Mouse (Mus musculus) embryonic fibroblast, embryonic 13.5 days (primary cell): ENCODE results near the gene Smarcb1. TPM values are rescaled to one million over a fixed set of nuclear protein-coding genes. Genes with fewer than 3 reads are reported as not detected.

Source experiments
- H3K27ac ChIP-seq: 2 replicates; pipeline ENCODE4 v1.5.1; 2012; ENCODE audit warnings: low read length, control low read depth, inconsistent platforms; ENCODE audit not compliant: insufficient read depth
- H3K4me1 ChIP-seq: 2 replicates; pipeline ENCODE4 v1.6.1; 2011; ENCODE audit warnings: low read length; ENCODE audit not compliant: control insufficient read depth, insufficient read depth
- H3K4me3 ChIP-seq: 2 replicates; pipeline ENCODE4 v1.5.1; 2011; ENCODE audit warnings: mild to moderate bottlenecking, control low read depth, low read length; ENCODE audit not compliant: insufficient read depth
- CTCF ChIP-seq: IDR thresholded peaks from 2 replicates; pipeline ENCODE4 v1.5.1; 2011; ENCODE audit warnings: mild to moderate bottlenecking, control low read depth, low read length, moderate library complexity, borderline replicate concordance; ENCODE audit not compliant: insufficient read depth
- POLR2A ChIP-seq: IDR thresholded peaks from 2 replicates; pipeline ENCODE4 v1.6.1; 2011; ENCODE audit warnings: low read depth, mild to moderate bottlenecking, control low read depth, low read length, moderate library complexity
- polyA plus RNA-seq: library from polyadenylated mRNA; stranded (reverse); fragments of >200 nt; gene quantifications from 2 replicates; pipeline ENCODE4 v1.2.4, GENCODE M21; 2011; ENCODE audit warnings: low read depth; ENCODE audit not compliant: missing spikeins, insufficient read length

Smarcb1 gene
- polyA plus RNA-seq, 1 experiment: 77.9 TPM

DNA sequence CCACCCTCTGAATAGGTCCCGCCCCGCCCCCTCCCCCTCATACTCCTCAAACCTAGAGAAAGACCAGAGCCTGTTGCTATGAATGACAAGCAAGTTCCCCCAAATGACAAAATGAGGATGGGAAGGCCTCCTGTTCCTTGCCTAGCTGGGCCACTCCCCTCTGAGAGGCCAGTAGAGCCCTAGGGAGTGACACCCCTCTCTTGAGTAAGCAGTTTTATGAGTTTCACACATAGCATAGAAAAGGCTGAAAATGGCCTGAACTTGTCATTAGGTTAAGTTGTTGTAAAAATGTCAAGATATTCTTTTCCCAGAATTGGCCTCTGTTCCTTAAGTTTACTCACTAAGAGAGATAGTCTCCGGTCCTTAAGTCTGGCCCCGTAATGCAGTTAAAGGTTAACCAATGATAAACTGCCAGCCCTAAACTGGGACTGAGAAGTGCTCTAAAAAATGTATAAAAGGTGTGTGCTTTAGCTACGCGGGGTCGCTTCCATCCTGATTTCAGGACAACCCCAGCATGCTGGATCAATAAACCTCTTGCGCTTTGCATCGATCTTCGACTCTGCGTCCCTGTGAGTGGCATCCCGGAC is 68.8 kb downstream of the Smarcb1 start:
- Histone ChIP-seq H3K4me3 (no peak overlapping the region), H3K27ac (no peak overlapping the region), H3K4me1 (no peaks in the 10 kb centered on the region)
- TF ChIP-seq POLR2A (no peak), CTCF (no peak)

DNA sequence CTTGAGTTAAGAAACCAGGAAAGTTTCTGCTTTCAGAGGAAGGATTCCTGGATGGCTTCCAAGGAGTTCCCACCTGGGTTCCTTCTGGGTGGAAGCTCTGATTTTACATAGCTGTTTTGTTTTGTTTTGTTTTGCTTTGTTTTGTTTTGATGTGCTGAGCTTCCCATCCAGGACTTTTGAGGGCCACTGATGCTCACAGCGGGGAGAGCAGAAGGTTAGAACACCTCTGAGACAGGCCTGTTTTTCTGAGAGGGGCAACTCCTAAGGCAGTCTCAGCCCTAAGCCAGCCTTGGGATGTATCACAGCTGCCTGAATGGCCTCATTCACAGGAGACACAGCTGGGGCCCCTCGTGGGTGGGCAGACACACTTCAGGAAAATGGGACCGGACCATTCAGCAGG is 69.7 kb downstream of the Smarcb1 start:
- H3K27ac ChIP-seq: no peak overlapping the region
- TF ChIP-seq CTCF (no peak), POLR2A (no peak)
- H3K4me3 ChIP-seq: no peak overlapping the region
- no peaks in the 10 kb centered on the region for H3K4me1 ChIP-seq

DNA sequence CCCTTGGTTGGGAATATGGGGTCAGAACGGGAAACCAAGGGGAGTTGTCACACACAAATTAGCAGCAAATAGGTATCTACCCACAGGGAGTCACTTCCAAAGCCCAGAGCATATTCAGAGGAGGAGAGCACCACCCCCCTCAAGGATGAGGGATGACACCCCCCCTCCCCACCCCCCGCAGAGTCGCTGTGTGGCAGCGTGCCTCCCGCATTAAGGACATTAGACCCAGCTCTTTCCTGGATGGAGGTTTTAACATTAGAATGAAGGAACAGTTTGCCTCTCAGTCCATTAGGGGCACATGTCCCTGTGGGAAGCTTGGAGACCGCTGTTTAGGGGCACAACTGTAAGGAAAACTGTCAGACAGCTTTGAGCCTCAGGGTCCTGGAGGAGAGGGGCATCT is 70.3 kb downstream of the Smarcb1 start:
- Histone ChIP-seq H3K27ac (no peak overlapping the region), H3K4me3 (no peak overlapping the region), H3K4me1 (no peaks in the 10 kb centered on the region)
- TF ChIP-seq POLR2A: no peak
- TF ChIP-seq CTCF: no peak

DNA sequence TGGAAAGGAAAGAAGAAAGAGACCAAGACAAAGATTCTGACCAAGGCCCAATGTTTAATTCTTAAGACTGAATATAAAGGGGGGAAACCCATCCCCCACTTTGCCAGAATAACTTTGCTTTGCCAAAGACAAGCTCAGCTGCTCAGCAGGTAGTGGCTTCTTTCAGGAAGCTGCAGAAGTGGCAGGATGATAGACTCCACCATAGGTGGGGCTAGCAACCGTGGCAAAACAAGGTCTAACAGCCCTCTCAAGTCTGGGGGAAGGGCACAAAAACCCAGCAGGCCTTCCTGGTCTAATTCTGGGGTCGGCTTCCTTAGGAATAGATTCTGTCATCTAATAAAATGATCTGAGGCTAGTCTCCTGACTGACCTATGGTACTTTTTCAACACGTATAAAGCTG is 73.0 kb downstream of the Smarcb1 start:
- no peak for TF ChIP-seq POLR2A
- TF ChIP-seq CTCF: no peak
- Histone ChIP-seq H3K4me1 (no peaks in the 10 kb centered on the region), H3K27ac (no peak overlapping the region), H3K4me3 (no peak overlapping the region)

Other genes starting within 250 kb of the Smarcb1 start
- gene Cabin1, start 157.3 kb downstream of the Smarcb1 start, polyA plus RNA-seq: 30.2 and 30.9 TPM in 2 replicates
- 40.5 and 42.1 TPM in 2 replicates for gene Ddt, start 148.2 kb downstream of the Smarcb1 start, polyA plus RNA-seq
- gene Gm20441, start 140.7 kb downstream of the Smarcb1 start, polyA plus RNA-seq: not detected in 2 replicates
- 14.0 and 15.5 TPM in 2 replicates for gene Gstt3, start 140.2 kb downstream of the Smarcb1 start, polyA plus RNA-seq
- gene Gstt1, start 123.0 kb downstream of the Smarcb1 start, polyA plus RNA-seq: 8.0 and 17.2 TPM in 2 replicates
- gene Gstt4, start 99.1 kb downstream of the Smarcb1 start, polyA plus RNA-seq: not detected in 2 replicates
- gene Gstt2, start 84.2 kb downstream of the Smarcb1 start, polyA plus RNA-seq: 2.6 and 4.4 TPM in 2 replicates
- gene Mif, start 61.4 kb downstream of the Smarcb1 start, polyA plus RNA-seq: 614 and 763 TPM in 2 replicates
- not detected in 2 replicates for gene Derl3, start 28.2 kb downstream of the Smarcb1 start, polyA plus RNA-seq
- 21.8 and 23.1 TPM in 2 replicates for gene Chchd10, start 11.5 kb upstream of the Smarcb1 start, polyA plus RNA-seq
- 69.2 and 71.0 TPM in 2 replicates for gene Mmp11, start 14.9 kb upstream of the Smarcb1 start, polyA plus RNA-seq
- 0.74 TPM in 1 of 2 replicates, not detected in the other for gene Gm867, start 19.1 kb upstream of the Smarcb1 start, polyA plus RNA-seq
- gene Vpreb3, start 21.4 kb upstream of the Smarcb1 start, polyA plus RNA-seq: not detected in 2 replicates
- not detected in 2 replicates for gene Gm5134, start 32.9 kb upstream of the Smarcb1 start, polyA plus RNA-seq
- gene Zfp280b, start 111.0 kb upstream of the Smarcb1 start, polyA plus RNA-seq: 13.4 and 13.8 TPM in 2 replicates
- not detected in 2 replicates for gene Slc5a4b, start 189.3 kb upstream of the Smarcb1 start, polyA plus RNA-seq
- not detected in 2 replicates for gene Slc5a4a, start 225.8 kb upstream of the Smarcb1 start, polyA plus RNA-seq